Mouse (Mus musculus): ENCODE measurements around the gene Uqcc2.

DNA sequence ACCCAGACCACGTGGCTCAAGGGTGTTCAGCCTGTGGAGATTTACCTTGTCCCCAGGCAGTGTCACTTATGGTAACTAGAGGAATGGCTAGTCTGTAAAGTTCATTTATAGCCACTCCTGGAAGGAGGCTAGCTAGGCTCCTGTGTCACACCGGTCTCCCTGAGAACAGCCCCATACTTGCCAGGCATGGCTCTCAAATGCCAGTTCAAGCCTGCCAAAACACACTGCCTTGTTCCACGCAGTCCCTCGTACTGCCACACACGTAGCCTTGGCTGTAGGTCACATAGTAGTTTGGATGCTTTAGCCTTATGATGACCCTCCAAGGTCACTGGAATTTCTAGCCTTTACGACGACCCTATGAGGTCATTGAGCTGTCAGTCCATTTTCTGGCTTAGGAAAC is 25.5 kb upstream of the Uqcc2 start:
- TF ChIP-seq CTCF (IDR thresholded peaks at IDR 0.05; ENCODE audit: borderline replicate concordance, extremely low read depth, insufficient read depth, insufficient read length) (no peak), POLR2A (IDR thresholded peaks at IDR 0.05; ENCODE audit: borderline replicate concordance, extremely low read depth, insufficient read depth, insufficient read length, poor library complexity, severe bottlenecking) (no peak)
